Mouse (Mus musculus) testis, adult 2 months (tissue): ENCODE measurements around the gene Clip2.

Experiments
- CTCF ChIP-seq: fragments of 200-500 bp; IDR thresholded peaks from 2 replicates; pipeline ENCODE4 v1.5.1; 2012; ENCODE audit warnings: low read depth, mild to moderate bottlenecking, inconsistent platforms, low read length, moderate library complexity; ENCODE audit not compliant: control insufficient read depth, insufficient read depth, insufficient replicate concordance
- POLR2A ChIP-seq: fragments of 200-500 bp; IDR thresholded peaks from 2 replicates; pipeline ENCODE4 v1.6.1; 2012; ENCODE audit warnings: low read depth, mild to moderate bottlenecking, inconsistent platforms, low read length, moderate library complexity; ENCODE audit not compliant: control insufficient read depth

- peak; percentile 64; the same call in 1 of the 2 replicates for TF ChIP-seq CTCF
- TF ChIP-seq POLR2A, result no peak
These were observed 44.9 kb downstream of the Clip2 start for GRCm38 (mm10) chr5:134507307-134507706.
